Comparison of ENCODE assay signal across 8 mouse cellular contexts in the genomic region with DNA sequence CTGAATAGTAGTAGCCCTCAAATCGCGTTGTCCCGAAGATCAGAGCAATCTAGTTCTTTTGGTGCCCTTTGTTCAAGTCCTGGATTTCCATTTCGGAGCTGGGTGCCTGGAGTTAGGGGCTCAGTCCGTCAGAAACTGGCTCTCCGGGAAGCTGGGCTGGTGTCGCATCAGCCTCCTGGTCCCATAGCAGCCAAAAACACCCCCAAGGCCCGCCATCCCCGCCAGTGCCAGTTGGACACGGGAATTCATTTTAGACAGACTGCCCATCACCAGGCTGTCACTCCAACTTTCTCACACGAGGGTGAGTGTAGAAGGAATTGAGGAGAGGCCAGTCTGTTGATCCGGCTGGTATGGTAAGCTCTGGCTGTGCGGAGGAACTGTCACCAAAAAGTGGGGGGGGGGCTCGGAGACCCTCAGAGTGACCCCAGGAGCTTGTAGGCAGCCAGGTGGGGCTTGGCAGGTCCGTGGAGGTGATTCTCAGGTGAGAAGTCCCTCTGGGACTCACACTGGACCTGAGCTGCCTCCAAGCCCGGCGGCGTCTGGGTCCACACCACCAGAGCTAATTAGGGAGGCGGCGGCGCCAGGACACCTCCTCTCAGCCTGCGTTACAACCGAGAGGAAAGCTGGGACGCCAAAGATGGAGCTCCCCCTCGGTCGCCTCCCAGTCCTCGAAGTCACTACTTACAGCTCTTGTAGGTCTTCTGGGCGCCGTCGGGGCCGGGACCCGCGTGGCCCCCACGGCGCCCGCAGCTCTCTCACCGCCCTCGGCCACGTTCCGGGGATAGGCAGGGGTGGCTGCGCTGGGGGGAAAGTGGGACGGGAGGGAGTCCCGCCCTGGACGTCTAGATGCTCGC. TPM values are rescaled to one million over a fixed set of nuclear protein-coding genes. Genes with fewer than 3 reads are reported as not detected.
DNase-seq lines count a peak whose midpoint lies in the region; ATAC-seq and TF ChIP-seq lines count a peak whose summit lies in the region.

No protein-coding gene starts in this region.

- H3K4me3 ChIP-seq in layer of hippocampus, adult 2 months = peak overlapping the region; percentile 47
- peak overlapping the region; percentile 54 for H3K4me3 ChIP-seq in forebrain, embryonic 12.5 days (replicated peaks)
- peak overlapping the region; percentile 90 for H3K4me3 ChIP-seq in limb, embryonic 11.5 days (ENCODE audit: low read depth, low read length)
- H3K4me3 ChIP-seq in neural tube, embryonic 12.5 days = peak overlapping the region; percentile 54

- intact Hi-C loops in left cerebral cortex, postnatal 10 days (cut with DNase I) = no loop called here

- H3K4me1 ChIP-seq in forebrain, embryonic 12.5 days = peaks cover 39% of the 10 kb centered on the region
- H3K4me1 ChIP-seq in limb, embryonic 11.5 days (ENCODE audit: control insufficient read depth, insufficient read depth, low read length) = peaks cover 38% of the 10 kb centered on the region
- peaks cover 42% of the 10 kb centered on the region for H3K4me1 ChIP-seq in neural tube, embryonic 12.5 days

- H3K4me2 ChIP-seq in forebrain, embryonic 12.5 days = peak overlapping the region; percentile 91
- peak overlapping the region; percentile 60 for H3K4me2 ChIP-seq in limb, embryonic 11.5 days (ENCODE audit: low read depth, severe bottlenecking)
- peak overlapping the region; percentile 86 for H3K4me2 ChIP-seq in neural tube, embryonic 12.5 days (replicated peaks)

- no peaks in the 10 kb centered on the region for H3K9me3 ChIP-seq in forebrain, embryonic 12.5 days
- H3K9me3 ChIP-seq in limb, embryonic 11.5 days (ENCODE audit: control insufficient read depth, low read length) = no peaks in the 10 kb centered on the region
- no peaks in the 10 kb centered on the region for H3K9me3 ChIP-seq in neural tube, embryonic 12.5 days

- 1% methylated on average over 45 of the region's 45 CpGs for WGBS in forebrain, embryonic 12.5 days
- WGBS in limb, embryonic 11.5 days = 2% methylated on average over 45 of the region's 45 CpGs
- WGBS in neural tube, embryonic 12.5 days = 1% methylated on average over 45 of the region's 45 CpGs

- H3K9ac ChIP-seq in forebrain, embryonic 12.5 days = 0 out of 2 replicates have a peak overlapping the region, but pooled peaks have one; percentile 71
- peak overlapping the region; percentile 79 for H3K9ac ChIP-seq in limb, embryonic 11.5 days (ENCODE audit: low read length)
- H3K9ac ChIP-seq in neural tube, embryonic 12.5 days = 0 out of 2 replicates have a peak overlapping the region, but pooled peaks have one; percentile 34

- H3K36me3 ChIP-seq in forebrain, embryonic 12.5 days (replicated peaks) = no peaks in the 10 kb centered on the region
- H3K36me3 ChIP-seq in limb, embryonic 11.5 days (ENCODE audit: control insufficient read depth, insufficient read depth, low read length) = peaks cover 2% of the 10 kb centered on the region; the same call in 1 of the 2 replicates
- no peaks in the 10 kb centered on the region for H3K36me3 ChIP-seq in neural tube, embryonic 12.5 days

- ATAC-seq in forebrain, embryonic 12.5 days (ENCODE audit: low FRiP score) = no peak
- no peak for ATAC-seq in limb, embryonic 11.5 days (ENCODE audit: insufficient number of reproducible peaks, low FRiP score, low TSS enrichment, low read depth)
- no peak for ATAC-seq in neural tube, embryonic 12.5 days (ENCODE audit: low FRiP score, low read depth)

- TF ChIP-seq CTCF in layer of hippocampus, adult 2 months (conservative IDR thresholded peaks at IDR 0.05) = no peak

- H3K27me3 ChIP-seq in forebrain, embryonic 12.5 days = peaks cover 81% of the 10 kb centered on the region
- peaks cover 14% of the 10 kb centered on the region for H3K27me3 ChIP-seq in limb, embryonic 11.5 days (ENCODE audit: control insufficient read depth, insufficient read depth, low read length)
- peaks cover 41% of the 10 kb centered on the region for H3K27me3 ChIP-seq in neural tube, embryonic 12.5 days (replicated peaks)

- DNase-seq in layer of hippocampus, adult 2 months (ENCODE audit: low spot score in 2 of 2) = no peak
- DNase-seq in layer of hippocampus, adult 8-10 months (ENCODE audit: low spot score in 2 of 2) = no peak
- peak; percentile 61 for DNase-seq in limb, embryonic 11.5 days (ENCODE audit: low spot score)
- DNase-seq in layer of hippocampus, postnatal 25 days (ENCODE audit: extremely low spot score in 1 of 2, low spot score in 1 of 2) = no peak
- DNase-seq in left cerebral cortex, postnatal 10 days (ENCODE audit: extremely low spot score in 1 of 2, low spot score in 2 of 2) = no peak
- DNase-seq in cerebellum, adult 9-10 months = no peak

- H3K27ac ChIP-seq in layer of hippocampus, adult 2 months = no peak overlapping the region
- H3K27ac ChIP-seq in forebrain, embryonic 12.5 days = no peak overlapping the region
- peak overlapping the region; percentile 77 for H3K27ac ChIP-seq in limb, embryonic 11.5 days (replicated peaks; ENCODE audit: low read depth, low read length)
- H3K27ac ChIP-seq in neural tube, embryonic 12.5 days = no peak overlapping the region

RNA-seq across cellular contexts. Expression of a gene that starts 0.6 kb away (rescaled TPM):
- total RNA-seq in layer of hippocampus, adult 2 months (2021) = under 1 TPM; 0.49 to 0.83 TPM
- total RNA-seq in layer of hippocampus, adult 8-10 months (2022) = 1 to 10 TPM in 2 of 4 experiments, under 1 TPM in 2; 0.37 to 2.1 (median 0.91) TPM
- 7.2 and 9.9 TPM in 2 replicates for polyA plus RNA-seq in forebrain, embryonic 12.5 days (2016; fragmentation: Nextera tagmentation; extraction: Ambion mirVana)
- 56.4 and 100.0 TPM in 2 replicates for polyA plus RNA-seq in limb, embryonic 11.5 days (2014; fragmentation: Nextera tagmentation; extraction: Ambion mirVana)
- 12.9 and 13.9 TPM in 2 replicates for polyA plus RNA-seq in neural tube, embryonic 12.5 days (2016; fragmentation: Nextera tagmentation; extraction: Ambion mirVana)
- total RNA-seq in layer of hippocampus, postnatal 25 days (2021) = 1 to 10 TPM; 1.4 to 1.5 TPM
- total RNA-seq in left cerebral cortex, postnatal 10 days (2021) = 1 to 10 TPM; 1.5 to 1.7 TPM
